Mouse (Mus musculus) fat pad, adult 2 months (tissue): ENCODE measurements around the gene Jam2.

Source experiments
- DNase-seq: peaks from one replicate; pipeline ENCODE4 v3.0.0-alpha.2; 2011; ENCODE audit warnings: low read depth, low spot score; ENCODE audit errors: extremely low read depth

Gene Jam2

GRCm38 (mm10) chr16:84779718-84780117 lies 5.8 kb downstream of the Jam2 start:
- DNase-seq: no peak

DNA sequence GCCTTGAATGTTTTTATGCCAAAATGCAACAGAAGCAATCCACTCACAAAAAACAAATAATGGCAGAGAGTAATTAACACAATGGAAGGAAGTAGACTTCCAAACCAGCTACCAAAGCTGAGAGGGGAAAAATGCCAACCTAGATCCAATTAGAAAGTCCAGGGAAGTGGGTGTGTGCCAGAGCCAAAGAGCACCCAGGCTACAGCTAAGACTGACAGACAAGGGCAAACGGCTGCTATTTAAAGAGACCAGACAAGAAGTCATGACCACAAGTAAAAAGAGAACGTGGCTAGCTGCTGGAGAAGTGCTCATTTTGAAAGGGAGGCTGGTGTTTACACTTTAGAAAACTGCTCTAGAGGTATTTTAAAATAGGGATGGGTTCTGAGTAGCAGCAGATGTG lies 9.4 kb downstream of the Jam2 start:
- no peak for DNase-seq

DNA sequence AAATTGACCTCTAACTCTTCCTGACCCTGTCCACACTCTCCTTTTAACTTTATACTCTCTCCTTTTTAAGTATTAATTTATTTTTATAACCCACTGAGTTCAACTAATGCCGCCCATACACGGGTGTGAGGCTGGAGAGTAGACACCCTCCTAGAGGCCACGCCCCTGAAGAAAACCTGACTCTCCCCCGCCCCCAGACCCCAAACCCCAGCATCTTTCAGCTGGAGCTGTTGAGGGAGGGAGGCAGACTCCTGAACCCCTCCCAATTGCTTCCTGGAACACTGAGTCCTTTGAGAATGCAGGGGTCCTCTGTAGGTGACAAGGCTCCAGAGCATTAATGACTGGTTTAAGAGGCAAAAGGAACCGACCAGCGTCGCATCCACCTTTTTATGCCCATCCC lies 11.0 kb downstream of the Jam2 start:
- DNase-seq: no peak

DNA sequence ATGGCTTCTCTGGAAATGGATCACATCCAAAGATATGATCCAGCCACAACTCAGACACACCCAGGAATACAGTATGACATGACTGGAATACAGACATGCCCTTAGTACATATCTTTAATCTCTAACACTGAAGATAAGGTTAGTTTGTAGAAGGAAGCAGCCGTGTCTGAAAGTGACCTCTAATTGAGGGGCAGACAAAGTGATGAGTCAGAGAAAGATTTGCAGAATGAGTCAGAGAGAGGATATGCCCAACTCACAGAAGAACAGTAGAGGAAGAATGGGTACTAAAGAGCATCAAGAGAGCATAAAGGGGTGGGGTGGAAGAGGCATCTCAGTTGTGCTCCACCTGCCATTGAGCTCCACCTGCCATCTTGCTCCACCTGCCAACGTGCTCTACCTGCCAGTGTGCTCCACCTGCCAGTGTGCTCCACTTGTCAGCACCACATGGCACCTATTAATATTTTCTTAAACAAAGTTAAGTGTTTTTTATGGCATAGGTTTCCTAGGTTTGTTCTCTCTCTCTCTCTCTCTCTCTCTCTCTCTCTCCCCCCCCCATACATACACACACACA lies 16.8 kb downstream of the Jam2 start:
- no peak for DNase-seq

DNA sequence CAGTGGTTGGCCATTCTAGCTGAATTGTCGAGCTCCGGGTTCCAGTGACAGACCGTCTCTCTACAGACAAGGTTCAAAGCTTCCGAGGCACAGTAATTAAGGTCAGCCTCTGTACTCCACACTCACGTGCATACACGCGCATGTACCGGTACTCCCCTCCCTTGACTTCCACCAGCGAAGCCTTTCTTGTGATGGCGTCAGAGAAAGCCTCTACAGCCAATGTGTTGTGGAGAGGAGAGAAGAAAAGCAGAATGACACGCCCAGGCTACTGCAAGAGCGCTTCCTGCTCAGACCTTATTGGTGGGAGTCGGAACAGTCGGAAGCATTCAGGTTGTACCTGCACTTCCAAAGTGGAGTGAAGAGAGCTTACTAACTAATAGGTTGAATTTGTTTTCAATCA lies 19.5 kb downstream of the Jam2 start:
- DNase-seq: no peak

DNA sequence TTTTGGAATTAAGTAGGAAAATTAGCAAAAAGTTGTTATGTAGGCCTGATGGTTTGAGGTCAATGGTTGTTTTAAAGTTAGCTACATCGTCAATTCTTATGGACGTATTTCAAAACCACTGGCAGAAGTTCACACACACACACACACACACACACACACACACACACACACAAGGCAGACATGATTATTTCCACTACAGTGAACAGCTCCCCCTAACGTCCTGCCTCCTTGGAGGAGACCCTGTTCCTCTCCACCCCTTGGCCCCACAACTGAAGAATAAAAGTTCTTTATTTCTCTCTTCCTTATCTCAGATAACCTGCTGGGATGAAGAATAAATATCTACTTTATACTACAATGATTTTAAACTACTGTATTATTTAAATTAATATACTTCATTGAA lies 21.4 kb downstream of the Jam2 start:
- no peak for DNase-seq

- DNase-seq: no peak
These were observed 22.8 kb downstream of the Jam2 start for GRCm38 (mm10) chr16:84796678-84797077.

DNA sequence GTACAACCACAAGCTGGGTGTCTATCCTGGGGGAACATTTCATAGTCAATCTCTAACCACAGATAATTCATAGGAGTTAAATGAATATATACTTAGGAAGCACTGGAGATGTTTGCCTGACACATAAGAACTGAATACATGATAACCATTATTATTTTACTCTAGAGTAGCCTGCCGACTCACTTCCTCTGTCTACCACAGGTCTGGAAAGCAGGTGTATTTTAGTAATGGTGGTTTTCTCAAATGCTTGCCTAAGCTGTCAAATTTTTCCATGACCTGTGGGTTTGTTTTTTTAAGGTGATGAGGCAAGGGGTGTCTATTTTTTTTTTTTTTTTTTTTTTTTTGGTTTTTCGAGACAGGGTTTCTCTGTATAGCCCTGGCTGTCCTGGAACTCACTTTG lies 26.1 kb downstream of the Jam2 start:
- DNase-seq: no peak

GRCm38 (mm10) chr16:84802217-84802616 lies 28.3 kb downstream of the Jam2 start:
- DNase-seq: no peak

- no peak for DNase-seq
These were observed 30.9 kb downstream of the Jam2 start for GRCm38 (mm10) chr16:84804866-84805265.

DNA sequence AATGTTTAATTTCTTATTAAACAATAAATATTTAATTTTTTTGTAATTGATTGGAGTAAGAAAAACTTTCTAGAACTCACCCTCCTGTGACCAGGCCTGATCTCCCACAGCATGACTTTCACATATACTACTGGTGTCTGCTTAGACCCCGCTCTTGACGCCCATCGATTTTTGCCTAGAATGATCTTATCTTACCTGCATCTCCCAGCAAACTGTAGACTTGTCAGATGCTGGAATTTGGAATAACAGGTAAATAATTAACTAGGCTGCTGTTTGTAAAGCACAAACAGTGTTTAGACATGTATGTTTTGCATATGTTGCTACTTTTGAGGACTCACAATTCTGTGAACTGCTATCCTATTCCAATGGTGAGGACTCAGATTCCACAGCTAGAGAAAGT lies 32.3 kb downstream of the Jam2 start:
- no peak for DNase-seq

- DNase-seq: no peak
These were observed 34.0 kb downstream of the Jam2 start for GRCm38 (mm10) chr16:84807874-84808273.

DNA sequence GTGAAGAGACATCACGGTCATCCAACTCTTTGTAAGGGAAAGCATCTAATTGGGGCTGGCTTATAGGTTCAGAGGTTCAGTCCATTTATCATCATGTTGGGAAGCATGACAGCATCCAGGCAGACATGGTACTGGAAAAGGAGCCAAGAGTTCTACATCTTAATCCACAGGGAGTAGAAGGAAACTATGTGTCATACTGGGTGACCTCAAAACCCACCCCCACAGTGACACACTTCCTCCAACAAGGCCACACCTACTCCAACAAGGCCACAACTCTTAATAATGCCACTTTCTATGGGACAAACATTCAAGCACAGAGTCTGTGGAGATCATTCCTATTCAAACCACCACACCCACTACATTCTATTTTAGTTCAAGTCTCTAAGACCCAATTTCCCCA lies 36.3 kb downstream of the Jam2 start:
- DNase-seq: no peak

- no peak for DNase-seq
These were observed 39.9 kb downstream of the Jam2 start for GRCm38 (mm10) chr16:84813852-84814251.

GRCm38 (mm10) chr16:84814511-84814910 lies 40.6 kb downstream of the Jam2 start:
- no peak for DNase-seq

DNA sequence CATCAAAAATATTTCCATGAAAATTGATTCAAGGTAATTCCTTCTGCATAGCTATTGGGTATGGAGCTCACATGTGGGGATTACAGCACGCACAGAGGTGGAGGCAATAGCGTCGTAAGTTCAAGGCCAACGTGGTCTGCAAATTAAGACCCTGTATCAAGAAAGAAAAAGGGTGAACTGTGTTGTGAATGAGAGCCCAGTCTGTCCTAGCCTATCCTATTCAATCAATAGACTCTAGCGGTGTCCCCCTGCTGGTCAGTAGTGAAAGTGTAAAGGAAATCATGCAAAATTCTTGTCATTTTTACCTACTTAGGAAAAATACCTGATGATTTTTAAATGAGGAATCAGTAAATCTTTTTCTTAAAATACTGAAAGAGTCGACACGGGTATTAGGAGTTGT lies 43.5 kb downstream of the Jam2 start:
- DNase-seq: no peak

DNA sequence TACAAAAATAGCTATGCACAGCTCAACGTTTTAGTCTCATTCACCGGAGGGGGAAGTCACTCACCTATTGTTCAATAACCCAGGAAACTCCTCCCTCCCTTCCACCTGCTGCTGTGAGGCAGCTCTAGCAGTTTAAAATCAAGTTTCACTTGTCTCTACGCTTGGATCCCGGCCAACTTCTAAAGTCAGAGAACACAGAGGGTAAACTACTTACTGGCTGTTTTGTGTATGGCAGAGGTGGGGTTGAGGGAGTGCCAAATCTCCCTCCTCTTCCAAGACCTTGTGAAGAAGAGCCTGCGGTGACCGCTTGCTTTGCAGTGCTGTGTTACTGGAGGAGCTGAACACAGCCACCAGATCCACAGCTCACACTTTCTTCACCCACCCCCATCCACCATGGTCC lies 51.1 kb downstream of the Jam2 start:
- no peak for DNase-seq

DNA sequence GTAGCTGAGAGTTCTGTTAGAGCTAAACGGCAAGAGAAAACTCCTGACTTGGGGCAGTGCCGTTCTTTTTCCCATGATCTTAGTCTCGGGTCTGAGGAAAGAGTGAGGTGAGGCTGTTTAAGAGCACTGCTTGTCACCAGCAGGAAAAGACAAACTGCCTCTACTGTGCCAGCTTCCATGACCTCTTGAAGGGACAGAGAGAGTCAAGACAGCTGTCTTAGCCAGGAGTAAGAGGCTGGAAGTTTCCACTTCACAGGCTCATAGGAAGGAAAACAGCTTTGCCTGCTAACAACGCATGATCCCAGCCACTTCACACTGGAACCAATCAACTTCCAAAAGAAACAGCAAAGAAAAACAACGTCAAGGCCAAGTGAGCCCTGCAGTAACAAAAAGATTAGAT lies 57.8 kb downstream of the Jam2 start:
- no peak for DNase-seq

DNA sequence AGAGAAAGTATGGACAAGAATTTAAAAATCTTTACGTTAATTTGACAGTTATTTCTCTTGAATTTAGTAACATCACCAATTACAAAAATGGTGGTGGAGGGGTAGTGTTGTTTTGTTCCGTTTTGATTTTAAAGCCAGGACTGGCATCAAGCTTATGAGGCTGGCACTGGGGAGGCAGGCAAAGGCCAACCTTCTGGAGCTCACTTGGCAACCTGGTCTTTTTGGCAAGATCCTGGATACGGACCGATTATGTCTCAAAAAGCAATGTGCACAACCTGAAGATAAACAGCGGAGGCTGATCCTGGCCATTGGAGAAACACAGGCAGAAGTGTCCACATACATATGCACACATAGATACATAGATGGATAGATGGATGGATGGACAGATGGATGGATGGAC lies 58.8 kb downstream of the Jam2 start:
- DNase-seq: no peak

GRCm38 (mm10) chr16:84834344-84834743 lies 60.4 kb downstream of the Jam2 start:
- no peak for DNase-seq

DNA sequence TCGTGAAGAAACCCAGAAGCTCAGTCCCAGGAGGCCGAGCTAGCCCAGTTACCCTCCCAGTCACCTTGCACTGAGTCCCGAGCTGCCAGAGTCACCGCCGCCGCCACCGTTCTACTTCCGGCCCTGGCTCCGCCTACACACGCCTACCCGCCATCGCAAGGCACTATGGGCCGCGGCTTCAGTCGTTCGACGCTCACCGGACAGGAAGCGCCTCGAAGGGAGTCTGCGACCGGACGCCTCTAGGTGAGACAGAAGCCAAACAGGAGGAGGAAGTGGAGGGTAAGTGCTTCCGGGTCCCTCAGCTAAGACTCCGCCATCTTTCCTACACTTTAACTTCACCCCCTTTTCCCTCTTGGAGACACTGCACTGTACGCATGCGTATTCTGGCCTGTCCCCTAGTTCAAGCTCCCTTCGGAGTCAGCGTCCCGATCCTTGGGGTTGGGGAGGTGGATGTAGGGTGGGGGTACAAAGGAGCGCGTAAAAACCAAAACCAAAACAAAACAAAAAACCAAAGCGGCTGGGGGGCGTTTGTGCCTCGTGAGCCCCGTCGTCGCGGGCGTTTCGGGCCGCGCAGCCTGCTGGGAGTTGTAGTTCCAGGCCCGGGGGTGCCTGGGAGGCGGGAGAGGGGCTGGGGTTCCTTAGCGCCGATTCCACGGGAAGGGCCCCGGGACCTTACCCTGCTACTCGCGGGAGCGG lies 61.0 kb downstream of the Jam2 start, which contains the start of gene Gabpa:
Gene Gabpa, plus strand, starts transcription at position 181 of the 696 bp plus-strand sequence.
- peak; percentile 84 for DNase-seq

DNA sequence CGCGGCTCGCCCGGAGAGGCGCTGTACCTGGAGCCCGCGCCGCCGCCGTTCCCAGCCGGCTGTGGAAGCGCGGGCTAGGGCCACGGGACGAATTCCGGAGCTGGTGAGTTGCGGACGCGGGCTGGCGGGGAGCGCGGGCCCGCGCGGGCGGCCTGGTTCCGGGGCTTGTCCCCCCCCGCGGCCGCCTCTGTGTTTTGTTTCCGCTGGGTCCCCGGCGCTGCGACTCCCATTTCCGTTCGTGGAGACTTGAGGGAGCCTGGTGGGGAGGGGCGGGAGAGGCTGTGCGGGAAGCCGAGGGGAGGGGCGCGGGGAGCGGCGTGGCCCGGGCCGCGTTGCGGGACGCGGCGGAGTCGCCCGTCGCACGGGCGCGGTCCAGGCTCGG lies 61.5 kb downstream of the Jam2 start, which contains the start of gene Atp5j:
Gene Atp5j, minus strand, starts transcription at position 185 of the 382 bp plus-strand sequence.
- no peak for DNase-seq
